Mouse (Mus musculus) lung, embryonic 16.5 days (tissue): ENCODE results near the gene Slc43a2. TPM values are rescaled to one million over a fixed set of nuclear protein-coding genes. Genes with fewer than 3 reads are reported as not detected.

ENCODE experiments used
- ATAC-seq: fragments of 200-750 bp; cut with Nextera tagmentation; 2 replicates; pipeline ENCODE4 v1.8.0; 2017; ENCODE audit warnings: low read depth, mild to moderate bottlenecking, moderate library complexity
- H3K27ac ChIP-seq: fragments of 300-500 bp; sonication (generic); 2 replicates; pipeline ENCODE4 v1.5.1; 2014; ENCODE audit warnings: mild to moderate bottlenecking, control low read depth, low read length
- H3K27me3 ChIP-seq: fragments of 300-500 bp; sonication (generic); 2 replicates; pipeline ENCODE4 v1.6.1; 2014; ENCODE audit warnings: low read depth, low read length, mixed read lengths; ENCODE audit not compliant: control insufficient read depth, insufficient read depth
- H3K36me3 ChIP-seq: fragments of 300-500 bp; sonication (generic); 2 replicates; pipeline ENCODE4 v1.6.1; 2014; ENCODE audit warnings: low read length; ENCODE audit not compliant: control insufficient read depth, insufficient read depth
- H3K4me1 ChIP-seq: fragments of 300-500 bp; sonication (generic); replicated peaks from 2 replicates; pipeline ENCODE4 v1.6.1; 2014; ENCODE audit warnings: low read length, mixed read lengths; ENCODE audit not compliant: control insufficient read depth, insufficient read depth
- H3K4me2 ChIP-seq: fragments of 300-500 bp; sonication (generic); 2 replicates; pipeline ENCODE4 v1.6.1; 2014; ENCODE audit warnings: low read depth, low read length, control low read depth
- H3K4me3 ChIP-seq: fragments of 300-500 bp; sonication (generic); 2 replicates; pipeline ENCODE4 v1.5.1; 2014; ENCODE audit warnings: mild to moderate bottlenecking, low read length, control low read depth
- H3K9ac ChIP-seq: fragments of 300-500 bp; sonication (generic); 2 replicates; pipeline ENCODE4 v1.6.1; 2014; ENCODE audit warnings: low read length, control low read depth
- H3K9me3 ChIP-seq: fragments of 300-500 bp; sonication (generic); 2 replicates; pipeline ENCODE4 v1.6.1; 2016; ENCODE audit warnings: low read length; ENCODE audit not compliant: control insufficient read depth
- WGBS: fragments of 180-500 bp; shearing (Covaris S2); extraction: QIAGEN DNeasy Blood & Tissue Kit; methylation state at CpG from one replicate; pipeline ENCODE4 v1.1.7; 2014; 5-methylcytosine and 5-hydroxymethylcytosine counted together
- polyA plus RNA-seq: library from polyadenylated mRNA; unstranded; fragments of >200 nt; fragmentation: Nextera tagmentation; extraction: Ambion mirVana; gene quantifications from 2 replicates; pipeline ENCODE4 v1.2.1, GENCODE M21; 2015

The Slc43a2 gene
- polyA plus RNA-seq, 1 experiment from 2014 or later: 7.4 TPM

- Histone ChIP-seq H3K4me1 (peaks cover 17% of the 10 kb centered on the region), H3K4me2 (peak within 1 kb of the TSS; percentile 98)
Measured at GRCm38 (mm10) chr11:75509741-75510626, 21.5 kb upstream of the Slc43a2 start, which contains the start of gene Rilp. TSS of gene Rilp (plus strand) at chr11:75510094.

DNA sequence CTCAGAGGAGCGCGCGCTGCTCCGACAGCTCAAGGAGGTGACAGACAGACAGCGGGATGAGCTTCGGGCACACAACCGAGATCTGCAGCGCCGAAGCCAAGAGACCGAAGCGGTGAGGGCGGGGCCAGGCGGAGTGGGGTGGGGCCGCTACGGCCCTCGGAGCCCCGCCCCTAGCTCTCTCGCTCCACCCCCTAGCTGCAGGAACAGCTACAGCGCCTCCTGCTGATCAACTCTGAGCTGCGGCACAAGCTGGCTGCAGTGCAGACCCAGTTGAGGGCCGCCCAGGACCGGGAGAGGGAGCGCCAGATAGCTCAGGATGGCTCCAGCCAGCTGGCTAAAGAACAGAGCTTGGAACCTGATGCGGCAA, 20.9 kb upstream of the Slc43a2 start:
- H3K4me2 ChIP-seq: peak overlapping the region; percentile 98
- peak overlapping the region; percentile 59 for H3K27ac ChIP-seq
- peaks cover 17% of the 10 kb centered on the region for H3K4me1 ChIP-seq
- peak overlapping the region; percentile 70 for H3K9ac ChIP-seq
- 3% methylated on average over 24 of the region's 24 CpGs for WGBS
- H3K4me3 ChIP-seq: peak overlapping the region; percentile 58
- peaks cover 30% of the 10 kb centered on the region for H3K36me3 ChIP-seq
- no peaks in the 10 kb centered on the region for H3K27me3 ChIP-seq
- peak; percentile 91 for ATAC-seq
- no peaks in the 10 kb centered on the region for H3K9me3 ChIP-seq

More at GRCm38 (mm10) chr11:75509741-75510626, 21.5 kb upstream of the Slc43a2 start, which contains the start of gene Rilp:
- 2% methylated on average over 43 of the region's 43 CpGs for WGBS
- Histone ChIP-seq H3K27ac (peak within 1 kb of the TSS; percentile 59), H3K36me3 (peaks cover 34% of the 10 kb centered on the region), H3K4me3 (peak within 1 kb of the TSS; percentile 58), H3K9ac (peak within 1 kb of the TSS; percentile 70), H3K27me3 (no peaks in the 10 kb centered on the region), H3K9me3 (no peaks in the 10 kb centered on the region)
- ATAC-seq: peak; percentile 68

- Histone ChIP-seq H3K9ac (no peak overlapping the region), H3K36me3 (peaks cover 25% of the 10 kb centered on the region), H3K4me1 (peaks cover 17% of the 10 kb centered on the region), H3K27ac (no peak overlapping the region), H3K4me2 (no peak overlapping the region), H3K4me3 (no peak overlapping the region), H3K9me3 (no peaks in the 10 kb centered on the region), H3K27me3 (no peaks in the 10 kb centered on the region)
- ATAC-seq: no peak
- WGBS: 60% methylated on average over 6 of the region's 6 CpGs
Measured at GRCm38 (mm10) chr11:75511213-75511612, 20.3 kb upstream of the Slc43a2 start.

- H3K27me3 ChIP-seq: no peaks in the 10 kb centered on the region
- H3K27ac ChIP-seq: no peak overlapping the region
- no peak overlapping the region for H3K4me2 ChIP-seq
- no peak overlapping the region for H3K4me3 ChIP-seq
- no peak for ATAC-seq
- WGBS: 76% methylated on average over 9 of the region's 9 CpGs
- peaks cover 20% of the 10 kb centered on the region for H3K36me3 ChIP-seq
- H3K9me3 ChIP-seq: no peaks in the 10 kb centered on the region
- no peak overlapping the region for H3K9ac ChIP-seq
- peaks cover 17% of the 10 kb centered on the region for H3K4me1 ChIP-seq
Measured at GRCm38 (mm10) chr11:75512301-75513018, 19.0 kb upstream of the Slc43a2 start.

- peak within 1 kb of the TSS; percentile 17 for H3K9ac ChIP-seq
- H3K4me1 ChIP-seq: peaks cover 17% of the 10 kb centered on the region
- peak within 1 kb of the TSS; percentile 45 for H3K4me2 ChIP-seq
- no peaks in the 10 kb centered on the region for H3K27me3 ChIP-seq
- 50% methylated on average over 8 of the region's 8 CpGs for WGBS
- ATAC-seq: 0 out of 2 replicates have a peak, but pooled peaks have one; percentile 24
- H3K36me3 ChIP-seq: peaks cover 12% of the 10 kb centered on the region
- no peak within 1 kb of the TSS for H3K27ac ChIP-seq
- no peaks in the 10 kb centered on the region for H3K9me3 ChIP-seq
- H3K4me3 ChIP-seq: peak within 1 kb of the TSS; percentile 44
Measured at GRCm38 (mm10) chr11:75513336-75513735, 18.2 kb upstream of the Slc43a2 start, which contains the start of gene Scarf1. TSS of gene Scarf1 (plus strand) at chr11:75513540.

- 89% methylated on average over 25 of the region's 25 CpGs for WGBS
- H3K9ac ChIP-seq: no peak overlapping the region
- no peaks in the 10 kb centered on the region for H3K27me3 ChIP-seq
- H3K36me3 ChIP-seq: no peaks in the 10 kb centered on the region
- H3K9me3 ChIP-seq: no peaks in the 10 kb centered on the region
- H3K4me3 ChIP-seq: no peak overlapping the region
- no peak overlapping the region for H3K27ac ChIP-seq
- peaks cover 3% of the 10 kb centered on the region; the same call in 1 of the 2 replicates for H3K4me1 ChIP-seq
- no peak overlapping the region for H3K4me2 ChIP-seq
- ATAC-seq: no peak
Measured at GRCm38 (mm10) chr11:75515186-75515585, 16.3 kb upstream of the Slc43a2 start.

- ATAC-seq: no peak
- 72% methylated on average over 15 of the region's 15 CpGs for WGBS
- H3K27me3 ChIP-seq: no peaks in the 10 kb centered on the region
- no peak overlapping the region for H3K9ac ChIP-seq
- no peaks in the 10 kb centered on the region for H3K36me3 ChIP-seq
- no peaks in the 10 kb centered on the region for H3K9me3 ChIP-seq
- no peak overlapping the region for H3K27ac ChIP-seq
- H3K4me1 ChIP-seq: no peaks in the 10 kb centered on the region
- H3K4me3 ChIP-seq: no peak overlapping the region
- H3K4me2 ChIP-seq: no peak overlapping the region
Measured at GRCm38 (mm10) chr11:75519834-75520633, 11.5 kb upstream of the Slc43a2 start.

DNA sequence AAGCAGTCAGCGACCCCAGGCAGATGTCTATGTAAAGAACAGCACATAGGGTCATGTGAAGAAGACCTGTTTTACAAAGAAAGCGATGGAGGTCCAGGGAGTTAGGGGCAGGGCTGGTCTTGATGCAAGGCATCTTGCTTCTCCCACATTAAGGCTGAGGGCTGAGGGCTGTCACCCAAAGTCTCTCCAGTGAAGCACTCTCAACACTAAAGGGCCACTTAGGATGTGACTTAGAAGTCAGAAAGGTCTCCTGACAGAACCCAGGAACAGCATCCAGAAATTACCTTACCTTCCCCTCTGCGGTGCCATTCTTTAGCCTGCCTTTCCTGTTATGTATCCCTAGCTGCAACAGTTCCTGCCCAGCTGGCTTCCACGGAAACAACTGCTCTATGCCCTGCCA, 9.9 kb upstream of the Slc43a2 start:
- Histone ChIP-seq H3K9ac (no peak overlapping the region), H3K4me1 (no peaks in the 10 kb centered on the region), H3K4me2 (no peak overlapping the region), H3K9me3 (no peaks in the 10 kb centered on the region), H3K27me3 (no peaks in the 10 kb centered on the region), H3K36me3 (no peaks in the 10 kb centered on the region), H3K27ac (no peak overlapping the region), H3K4me3 (no peak overlapping the region)
- 67% methylated on average over 4 of the region's 4 CpGs for WGBS
- no peak for ATAC-seq
